Mouse (Mus musculus): ENCODE data around the gene Ptgis. TPM values are rescaled to one million over a fixed set of nuclear protein-coding genes. Genes with fewer than 3 reads are reported as not detected.

Ptgis gene
- polyA plus RNA-seq, 2 experiments = 0.36 to 0.46 TPM

DNA sequence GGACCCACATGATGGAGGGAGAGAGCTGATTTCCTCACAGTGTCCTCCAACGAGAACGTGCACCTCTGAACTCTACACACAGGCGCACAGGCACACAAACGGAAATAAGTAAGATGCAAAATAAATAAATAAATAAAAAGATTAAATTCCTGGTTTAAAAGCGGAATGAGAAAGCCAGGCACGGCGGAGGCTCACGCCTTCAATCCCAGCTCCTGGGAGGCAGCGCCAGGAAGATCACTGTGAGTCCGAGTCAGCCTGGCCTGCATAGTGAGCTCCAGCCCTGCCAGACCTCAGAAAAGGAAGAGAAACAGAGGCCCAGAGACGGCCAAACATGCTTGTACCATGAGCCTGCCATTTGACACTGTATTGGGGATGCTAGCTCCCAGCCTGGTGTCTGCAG, 23.5 kb upstream of the Ptgis start:
- 79% methylated on average over 11 of the region's 11 CpGs for WGBS (ENCODE audit: insufficient replicate concordance)
- no peak for ATAC-seq (ENCODE audit: insufficient read depth)

DNA sequence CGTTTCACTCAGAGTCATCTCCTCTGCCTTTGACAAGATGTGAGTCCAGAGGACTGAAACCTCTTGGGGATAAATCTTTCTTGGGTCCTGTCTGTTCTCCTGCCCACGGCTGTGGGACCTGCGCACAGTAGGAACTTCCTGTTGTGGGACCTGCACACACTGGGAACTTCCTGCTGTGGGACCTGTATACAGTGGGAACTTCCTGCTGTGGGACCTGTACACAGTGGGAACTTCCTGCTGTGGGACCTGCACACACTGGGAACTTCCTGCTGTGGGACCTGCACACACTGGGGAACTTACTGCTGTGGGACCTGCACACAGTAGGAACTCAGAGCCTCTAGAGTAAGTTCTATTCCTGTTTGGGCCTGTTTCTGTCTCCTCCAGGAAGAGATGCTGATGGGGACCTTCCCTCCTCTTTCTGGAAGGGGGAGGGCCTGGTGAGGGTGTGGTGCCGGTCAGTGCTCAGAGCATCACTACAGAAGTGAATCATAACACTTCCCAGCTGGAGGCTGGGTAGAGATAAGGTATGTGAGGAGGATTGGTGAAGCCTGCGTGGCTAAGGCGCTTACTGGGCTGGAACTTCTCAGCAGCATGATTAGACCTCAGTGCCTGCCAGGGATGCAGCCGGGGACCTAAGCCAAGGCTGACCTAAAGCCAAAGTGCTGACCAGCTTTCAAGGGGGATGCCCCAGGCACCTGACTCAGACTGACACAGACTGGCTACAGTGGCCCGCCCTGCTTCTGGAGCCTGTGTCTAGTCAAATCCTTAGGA, 22.8 kb upstream of the Ptgis start:
- Histone ChIP-seq H3K27me3 (ENCODE audit: control insufficient read depth, insufficient read depth, low read length) (no peaks in the 10 kb centered on the region), H3K4me2 (ENCODE audit: low read depth) (no peak overlapping the region), H3K9ac (replicated peaks) (no peak overlapping the region), H3K4me3 (ENCODE audit: insufficient read depth in 1 of 2, low read depth in 2 of 2, low read length in 2 of 2) (no peak overlapping the region), H3K27ac (no peak overlapping the region), H3K36me3 (replicated peaks; ENCODE audit: control insufficient read depth, insufficient read depth, low read depth) (no peaks in the 10 kb centered on the region), H3K9me3 (ENCODE audit: control insufficient read depth, low read length) (no peaks in the 10 kb centered on the region), H3K4me1 (replicated peaks; ENCODE audit: control insufficient read depth in 2 of 2, insufficient read depth in 2 of 2, low read length in 1 of 2) (no peaks in the 10 kb centered on the region)
- WGBS (ENCODE audit: insufficient replicate concordance) = 70% methylated on average over 8 of the region's 8 CpGs
- DNase-seq (ENCODE audit: low read depth in 3 of 3, low spot score in 3 of 3) (no peak), ATAC-seq (ENCODE audit: insufficient read depth) (no peak)
- no peak for TF ChIP-seq EP300 (IDR thresholded peaks at IDR 0.05; ENCODE audit: low read depth)
- TF ChIP-seq CTCF (IDR thresholded peaks at IDR 0.05; ENCODE audit: low read depth) = no peak

More for the DNA sequence above, 23.5 kb upstream of the Ptgis start:
- Histone ChIP-seq H3K4me3 (ENCODE audit: insufficient read depth in 1 of 2, low read depth in 2 of 2, low read length in 2 of 2) (no peak overlapping the region), H3K27ac (no peak overlapping the region), H3K9ac (replicated peaks) (no peak overlapping the region), H3K9me3 (ENCODE audit: control insufficient read depth, low read length) (no peaks in the 10 kb centered on the region), H3K27me3 (ENCODE audit: control insufficient read depth, insufficient read depth, low read length) (no peaks in the 10 kb centered on the region), H3K36me3 (replicated peaks; ENCODE audit: control insufficient read depth, insufficient read depth, low read depth) (no peaks in the 10 kb centered on the region), H3K4me1 (replicated peaks; ENCODE audit: control insufficient read depth in 2 of 2, insufficient read depth in 2 of 2, low read length in 1 of 2) (no peaks in the 10 kb centered on the region), H3K4me2 (ENCODE audit: low read depth) (no peak overlapping the region)
- no peak for DNase-seq (ENCODE audit: low read depth in 3 of 3, low spot score in 3 of 3)
- TF ChIP-seq CTCF (IDR thresholded peaks at IDR 0.05; ENCODE audit: low read depth) (no peak), EP300 (IDR thresholded peaks at IDR 0.05; ENCODE audit: low read depth) (no peak)

DNA sequence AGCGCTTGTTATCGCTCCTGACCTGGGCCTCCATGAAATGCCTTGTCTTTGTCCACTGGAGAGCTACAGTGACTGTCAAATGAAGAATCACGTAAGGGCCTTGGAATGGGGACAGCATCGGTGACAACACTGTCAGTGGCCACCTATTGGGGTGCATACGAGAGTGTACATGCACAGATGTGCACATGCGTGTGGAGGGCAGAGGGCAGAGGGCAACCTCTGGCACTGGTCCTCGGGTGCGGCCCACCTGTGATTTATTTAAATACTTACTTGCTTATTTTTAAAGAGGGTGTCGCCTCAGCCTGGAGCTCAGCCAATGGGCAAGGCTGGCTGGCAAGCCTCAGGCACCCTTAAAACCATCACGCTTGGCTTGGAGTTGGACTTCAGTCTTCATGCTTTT, 22.0 kb upstream of the Ptgis start:
- Histone ChIP-seq H3K27ac (no peak overlapping the region), H3K9me3 (ENCODE audit: control insufficient read depth, low read length) (no peaks in the 10 kb centered on the region), H3K4me3 (ENCODE audit: insufficient read depth in 1 of 2, low read depth in 2 of 2, low read length in 2 of 2) (no peak overlapping the region), H3K9ac (replicated peaks) (no peak overlapping the region), H3K4me1 (replicated peaks; ENCODE audit: control insufficient read depth in 2 of 2, insufficient read depth in 2 of 2, low read length in 1 of 2) (no peaks in the 10 kb centered on the region), H3K27me3 (ENCODE audit: control insufficient read depth, insufficient read depth, low read length) (no peaks in the 10 kb centered on the region), H3K4me2 (ENCODE audit: low read depth) (no peak overlapping the region), H3K36me3 (replicated peaks; ENCODE audit: control insufficient read depth, insufficient read depth, low read depth) (no peaks in the 10 kb centered on the region)
- no peak for TF ChIP-seq CTCF (IDR thresholded peaks at IDR 0.05; ENCODE audit: low read depth)
- no peak for TF ChIP-seq EP300 (IDR thresholded peaks at IDR 0.05; ENCODE audit: low read depth)
- DNase-seq (ENCODE audit: low read depth in 3 of 3, low spot score in 3 of 3) (no peak), ATAC-seq (ENCODE audit: insufficient read depth) (no peak)
- WGBS (ENCODE audit: insufficient replicate concordance) = 78% methylated on average over 10 of the region's 10 CpGs

DNA sequence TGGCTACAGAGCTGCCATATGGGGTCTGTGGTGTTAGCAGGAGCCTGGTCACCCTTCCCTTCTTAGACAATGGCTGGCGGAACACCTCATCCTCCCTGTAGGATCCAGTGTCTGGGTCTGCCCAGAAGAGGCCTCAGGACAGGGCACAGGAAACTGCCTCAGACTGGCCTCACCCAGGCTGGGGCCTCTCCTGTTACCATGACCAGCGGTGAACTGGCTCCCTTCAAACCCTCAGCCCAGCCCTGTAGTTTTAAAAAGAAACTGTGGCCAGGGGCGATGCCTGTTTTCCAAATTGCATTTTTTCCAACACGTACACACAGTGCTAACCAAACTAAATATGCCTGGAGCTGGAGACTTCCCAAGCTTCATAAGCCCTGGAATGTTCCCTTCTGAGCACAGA, 20.7 kb upstream of the Ptgis start:
- Histone ChIP-seq H3K4me2 (ENCODE audit: low read depth) (no peak overlapping the region), H3K27ac (no peak overlapping the region), H3K9ac (replicated peaks) (no peak overlapping the region), H3K36me3 (replicated peaks; ENCODE audit: control insufficient read depth, insufficient read depth, low read depth) (no peaks in the 10 kb centered on the region), H3K4me3 (ENCODE audit: insufficient read depth in 1 of 2, low read depth in 2 of 2, low read length in 2 of 2) (no peak overlapping the region), H3K4me1 (replicated peaks; ENCODE audit: control insufficient read depth in 2 of 2, insufficient read depth in 2 of 2, low read length in 1 of 2) (no peaks in the 10 kb centered on the region), H3K9me3 (ENCODE audit: control insufficient read depth, low read length) (no peaks in the 10 kb centered on the region), H3K27me3 (ENCODE audit: control insufficient read depth, insufficient read depth, low read length) (no peaks in the 10 kb centered on the region)
- WGBS (ENCODE audit: insufficient replicate concordance) = 63% methylated on average over 4 of the region's 4 CpGs
- ATAC-seq (ENCODE audit: insufficient read depth) = no peak
- DNase-seq (ENCODE audit: low read depth in 3 of 3, low spot score in 3 of 3) = no peak
- TF ChIP-seq CTCF (IDR thresholded peaks at IDR 0.05; ENCODE audit: low read depth) = no peak
- no peak for TF ChIP-seq EP300 (IDR thresholded peaks at IDR 0.05; ENCODE audit: low read depth)

DNA sequence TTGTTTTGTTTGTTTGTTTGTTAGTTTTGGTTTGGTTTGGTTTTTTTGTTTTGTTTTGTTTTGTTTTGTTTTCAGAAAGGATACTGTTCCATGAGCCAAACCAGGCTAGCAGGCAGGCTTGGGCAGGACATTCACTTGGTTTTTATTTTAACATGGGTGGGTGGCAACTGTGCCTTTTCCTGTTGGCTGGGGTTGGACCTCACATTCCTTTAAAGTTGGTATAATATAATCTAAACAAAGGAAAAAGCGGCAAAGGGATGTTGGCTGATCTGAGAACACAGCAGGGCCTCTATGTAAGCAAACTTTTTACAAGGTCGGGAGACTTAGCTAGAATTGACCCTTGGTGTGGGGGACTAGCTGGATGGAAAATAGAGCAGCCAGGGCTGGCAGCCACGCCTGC, 17.4 kb upstream of the Ptgis start:
- Histone ChIP-seq H3K36me3 (replicated peaks; ENCODE audit: control insufficient read depth, insufficient read depth, low read depth) (no peaks in the 10 kb centered on the region), H3K9me3 (ENCODE audit: control insufficient read depth, low read length) (no peaks in the 10 kb centered on the region), H3K9ac (replicated peaks) (no peak overlapping the region), H3K4me2 (ENCODE audit: low read depth) (no peak overlapping the region), H3K4me3 (ENCODE audit: insufficient read depth in 1 of 2, low read depth in 2 of 2, low read length in 2 of 2) (no peak overlapping the region), H3K27me3 (ENCODE audit: control insufficient read depth, insufficient read depth, low read length) (no peaks in the 10 kb centered on the region), H3K4me1 (replicated peaks; ENCODE audit: control insufficient read depth in 2 of 2, insufficient read depth in 2 of 2, low read length in 1 of 2) (no peaks in the 10 kb centered on the region), H3K27ac (no peak overlapping the region)
- whole genome bisulfite sequencing (ENCODE audit: insufficient replicate concordance) = 51% methylated on average over 3 of the region's 3 CpGs
- DNase-seq (ENCODE audit: low read depth in 3 of 3, low spot score in 3 of 3) (no peak), ATAC-seq (ENCODE audit: insufficient read depth) (no peak)
- TF ChIP-seq EP300 (IDR thresholded peaks at IDR 0.05; ENCODE audit: low read depth) (no peak), CTCF (IDR thresholded peaks at IDR 0.05; ENCODE audit: low read depth) (no peak)
